In genomic region chr19:8929224-8930088, GRCm38 (mm10) we compare ENCODE assay signal across 8 mouse cellular contexts. TPM values are rescaled to one million over a fixed set of nuclear protein-coding genes. Genes with fewer than 3 reads are reported as not detected.
A peak's percentile ranks its signal among the peaks of the same experiment; 100 is the strongest.
DNase-seq lines count a peak whose midpoint lies in the region; ATAC-seq lines count a peak whose summit lies in the region.

Gene Rom1, minus strand, starts transcription at chr19:8929356.
Gene Eml3, plus strand, starts transcription at chr19:8929552.

- under 1% methylated on average over 66 of the region's 74 CpGs for WGBS in hindbrain, embryonic 16.5 days
- under 1% methylated on average over 56 of the region's 74 CpGs for WGBS in limb, embryonic 11.5 days
- under 1% methylated on average over 73 of the region's 74 CpGs for WGBS in midbrain, embryonic 12.5 days

- no peak for DNase-seq in frontal cortex, adult 2 months (ENCODE audit: extremely low spot score in 1 of 2, low spot score in 1 of 2)
- peak; percentile 77 to 80 for DNase-seq in cerebellum, postnatal 25 days
- peak; percentile 92 for DNase-seq in gastrocnemius, adult 8-10 months (ENCODE audit: low spot score in 2 of 2)
- DNase-seq in limb, embryonic 11.5 days (ENCODE audit: low spot score): peak; percentile 83
- peak; percentile 83 to 89 for DNase-seq in spleen, adult 18-20 months

- H3K27me3 ChIP-seq in hindbrain, embryonic 16.5 days (replicated peaks; ENCODE audit: control insufficient read depth, insufficient read depth, low read length): 0 out of 2 replicates have a peak, but pooled peaks cover 2% of the 10 kb centered on the region
- H3K27me3 ChIP-seq in limb, embryonic 11.5 days (ENCODE audit: control insufficient read depth, insufficient read depth, low read length): no peaks in the 10 kb centered on the region
- peaks cover 16% of the 10 kb centered on the region for H3K27me3 ChIP-seq in midbrain, embryonic 12.5 days

- H3K9me3 ChIP-seq in hindbrain, embryonic 16.5 days (ENCODE audit: control insufficient read depth, low read length): no peaks in the 10 kb centered on the region
- no peaks in the 10 kb centered on the region for H3K9me3 ChIP-seq in limb, embryonic 11.5 days (ENCODE audit: control insufficient read depth, low read length)
- no peaks in the 10 kb centered on the region for H3K9me3 ChIP-seq in midbrain, embryonic 12.5 days

- ATAC-seq in frontal cortex, adult (ENCODE audit: low TSS enrichment): peak; percentile 25
- ATAC-seq in hindbrain, embryonic 16.5 days: peak; percentile 59
- ATAC-seq in limb, embryonic 11.5 days (ENCODE audit: insufficient number of reproducible peaks, low FRiP score, low TSS enrichment, low read depth): peak; percentile 83
- ATAC-seq in midbrain, embryonic 12.5 days (ENCODE audit: low FRiP score, low read depth): peak; percentile 73

- peaks cover 14% of the 10 kb centered on the region for H3K36me3 ChIP-seq in hindbrain, embryonic 16.5 days (ENCODE audit: control insufficient read depth, insufficient read depth, low read length)
- peaks cover 13% of the 10 kb centered on the region; the same call in 1 of the 2 replicates for H3K36me3 ChIP-seq in limb, embryonic 11.5 days (ENCODE audit: control insufficient read depth, insufficient read depth, low read length)
- H3K36me3 ChIP-seq in midbrain, embryonic 12.5 days: peaks cover 37% of the 10 kb centered on the region

- peak within 1 kb of the TSS; percentile 57 for H3K4me3 ChIP-seq in hindbrain, embryonic 16.5 days (ENCODE audit: low read length)
- H3K4me3 ChIP-seq in limb, embryonic 11.5 days (ENCODE audit: low read depth, low read length): peak within 1 kb of the TSS; percentile 74
- H3K4me3 ChIP-seq in midbrain, embryonic 12.5 days: peak within 1 kb of the TSS; percentile 57

- peaks cover 8% of the 10 kb centered on the region for H3K4me1 ChIP-seq in hindbrain, embryonic 16.5 days (ENCODE audit: control insufficient read depth, insufficient read depth, low read depth, low read length)
- H3K4me1 ChIP-seq in limb, embryonic 11.5 days (ENCODE audit: control insufficient read depth, insufficient read depth, low read length): peaks cover 9% of the 10 kb centered on the region; the same call in 1 of the 2 replicates
- peaks cover 19% of the 10 kb centered on the region for H3K4me1 ChIP-seq in midbrain, embryonic 12.5 days

- H3K9ac ChIP-seq in hindbrain, embryonic 16.5 days (ENCODE audit: low read depth, low read length): peak within 1 kb of the TSS; percentile 73
- peak within 1 kb of the TSS; percentile 90 for H3K9ac ChIP-seq in limb, embryonic 11.5 days (ENCODE audit: low read length)
- H3K9ac ChIP-seq in midbrain, embryonic 12.5 days (replicated peaks): peak within 1 kb of the TSS; percentile 71

- peak within 1 kb of the TSS; percentile 72 for H3K4me2 ChIP-seq in hindbrain, embryonic 16.5 days (ENCODE audit: low read length)
- peak within 1 kb of the TSS; percentile 54 for H3K4me2 ChIP-seq in limb, embryonic 11.5 days (ENCODE audit: low read depth, severe bottlenecking)
- peak within 1 kb of the TSS; percentile 77 for H3K4me2 ChIP-seq in midbrain, embryonic 12.5 days (replicated peaks)

- H3K27ac ChIP-seq in hindbrain, embryonic 16.5 days (ENCODE audit: low read depth, low read length): peak within 1 kb of the TSS; percentile 55; the same call in 1 of the 2 replicates
- H3K27ac ChIP-seq in limb, embryonic 11.5 days (replicated peaks; ENCODE audit: low read depth, low read length): peak within 1 kb of the TSS; percentile 43
- peak within 1 kb of the TSS; percentile 46 for H3K27ac ChIP-seq in midbrain, embryonic 12.5 days (replicated peaks)

RNA-seq across cellular contexts. Expression of gene Rom1, which starts in this region (rescaled TPM):
- polyA plus RNA-seq in frontal cortex, adult 2 months (2012; rRNA removed): 8.3 and 9.6 TPM in 2 replicates
- 1 to 10 TPM; 7.2 to 9.4 (median 8.7) TPM for total RNA-seq in gastrocnemius, adult 8-10 months (2022)
- polyA plus RNA-seq in hindbrain, embryonic 16.5 days (2015; fragmentation: Nextera tagmentation; extraction: Ambion mirVana): 2.9 and 3.0 TPM in 2 replicates
- 1.1 and 1.4 TPM in 2 replicates for polyA plus RNA-seq in limb, embryonic 11.5 days (2014; fragmentation: Nextera tagmentation; extraction: Ambion mirVana)
- 2.1 and 2.2 TPM in 2 replicates for polyA plus RNA-seq in midbrain, embryonic 12.5 days (2016; fragmentation: Nextera tagmentation; extraction: Ambion mirVana)

RNA-seq across cellular contexts. Expression of gene Eml3, which starts in this region (rescaled TPM):
- 13.9 and 14.1 TPM in 2 replicates for polyA plus RNA-seq in frontal cortex, adult 2 months (2012; rRNA removed)
- 1 to 10 TPM; 3.5 to 4.7 (median 4.3) TPM for total RNA-seq in gastrocnemius, adult 8-10 months (2022)
- polyA plus RNA-seq in hindbrain, embryonic 16.5 days (2015; fragmentation: Nextera tagmentation; extraction: Ambion mirVana): 10.3 and 11.3 TPM in 2 replicates
- 17.9 and 18.0 TPM in 2 replicates for polyA plus RNA-seq in limb, embryonic 11.5 days (2014; fragmentation: Nextera tagmentation; extraction: Ambion mirVana)
- 14.9 and 15.8 TPM in 2 replicates for polyA plus RNA-seq in midbrain, embryonic 12.5 days (2016; fragmentation: Nextera tagmentation; extraction: Ambion mirVana)

Comparison
In these comparisons a context has a peak if more than half of its experiments do, and no peak if none do; other contexts are left out.
1. ATAC-seq: peak in every context shown above with its lines; median percentile 83 in limb, embryonic 11.5 days; 73 in midbrain, embryonic 12.5 days; 59 in hindbrain, embryonic 16.5 days; 25 in frontal cortex, adult.
2. DNase-seq: peak in cerebellum, postnatal 25 days (2 of 2), gastrocnemius, adult 8-10 months (2 of 2), limb, embryonic 11.5 days (single experiment) and spleen, adult 18-20 months (2 of 2); none in frontal cortex, adult 2 months (0 of 2).
3. Peak in every context shown above with its lines, with median percentiles within 50 percentile points of each other: H3K27ac ChIP-seq, H3K4me2 ChIP-seq, H3K4me3 ChIP-seq and H3K9ac ChIP-seq.